In the genomic region with DNA sequence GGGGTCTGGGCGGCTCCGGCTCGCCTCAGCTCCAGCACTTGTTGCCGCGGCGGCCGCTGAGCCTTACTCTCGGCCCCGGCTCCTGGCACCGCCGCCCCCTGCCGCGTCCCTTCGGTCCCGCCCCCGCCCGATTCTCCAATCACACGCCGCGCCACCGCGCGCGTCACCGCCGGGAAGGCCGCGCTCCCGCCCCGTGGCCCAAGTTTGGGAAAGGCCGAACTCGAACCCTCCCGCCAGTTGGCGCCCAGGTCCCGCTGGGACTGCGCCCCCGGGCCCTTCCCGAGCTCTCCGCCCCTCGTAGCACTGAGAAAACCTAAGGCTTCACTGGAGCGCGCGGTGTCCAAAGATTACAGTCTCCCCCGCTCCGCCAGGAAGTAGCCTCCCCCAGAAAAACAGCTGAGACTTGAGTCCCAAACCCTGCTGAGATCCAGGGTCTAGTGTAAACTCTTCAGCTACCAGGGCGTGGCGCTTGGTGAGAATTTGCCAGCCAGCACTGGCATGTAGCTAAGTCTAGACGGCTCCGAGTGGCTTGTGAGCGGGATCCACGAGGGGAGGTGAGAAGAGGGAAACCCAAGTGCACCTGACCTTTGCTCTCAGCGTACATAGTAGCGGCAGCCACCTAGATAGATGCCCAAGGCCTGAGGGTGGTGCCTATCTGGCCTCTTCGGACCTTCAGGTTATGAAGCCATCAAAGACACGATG, we compare ENCODE assay signal across 8 mouse cellular contexts. TPM values are rescaled to one million over a fixed set of nuclear protein-coding genes. Genes with fewer than 3 reads are reported as not detected.
A peak's percentile ranks its signal among the peaks of the same experiment; 100 is the strongest.
DNase-seq lines count a peak whose midpoint lies in the region; ATAC-seq lines count a peak whose summit lies in the region.

No protein-coding gene starts in this region.

- no peaks in the 10 kb centered on the region for H3K36me3 ChIP-seq in forebrain, embryonic 11.5 days (ENCODE audit: control insufficient read depth, insufficient read depth, low read length)
- H3K36me3 ChIP-seq in heart, embryonic 16.5 days (ENCODE audit: control insufficient read depth, insufficient read depth): no peaks in the 10 kb centered on the region
- H3K36me3 ChIP-seq in neural tube, embryonic 14.5 days (ENCODE audit: control insufficient read depth, insufficient read depth, low read length): no peaks in the 10 kb centered on the region

- H3K27ac ChIP-seq in forebrain, embryonic 11.5 days (ENCODE audit: low read depth, low read length): no peak overlapping the region
- H3K27ac ChIP-seq in heart, embryonic 16.5 days (ENCODE audit: low read length): peak overlapping the region; percentile 87
- H3K27ac ChIP-seq in neural tube, embryonic 14.5 days (ENCODE audit: low read depth, low read length): no peak overlapping the region

- ATAC-seq in forebrain, embryonic 11.5 days (replicated peaks; ENCODE audit: low FRiP score): peak; percentile 90
- ATAC-seq in heart, embryonic 16.5 days (replicated peaks; ENCODE audit: extremely low read depth, insufficient read depth, low FRiP score): peak; percentile 93
- ATAC-seq in neural tube, embryonic 14.5 days (ENCODE audit: low read depth): peak; percentile 93

- H3K4me1 ChIP-seq in forebrain, embryonic 11.5 days (replicated peaks; ENCODE audit: control insufficient read depth, insufficient read depth, low read length): peaks cover 24% of the 10 kb centered on the region
- peaks cover 15% of the 10 kb centered on the region; the same call in 1 of the 2 replicates for H3K4me1 ChIP-seq in heart, embryonic 16.5 days (ENCODE audit: control insufficient read depth, insufficient read depth, low read length)
- H3K4me1 ChIP-seq in neural tube, embryonic 14.5 days (ENCODE audit: control insufficient read depth, insufficient read depth, low read length): peaks cover 15% of the 10 kb centered on the region

- H3K9me3 ChIP-seq in forebrain, embryonic 11.5 days (ENCODE audit: control insufficient read depth, low read length): no peaks in the 10 kb centered on the region
- H3K9me3 ChIP-seq in heart, embryonic 16.5 days (replicated peaks; ENCODE audit: control insufficient read depth, low read length): no peaks in the 10 kb centered on the region
- H3K9me3 ChIP-seq in neural tube, embryonic 14.5 days (ENCODE audit: control insufficient read depth, low read length): no peaks in the 10 kb centered on the region

- peak overlapping the region; percentile 65 for H3K9ac ChIP-seq in forebrain, embryonic 11.5 days (ENCODE audit: low read length)
- H3K9ac ChIP-seq in heart, embryonic 16.5 days (ENCODE audit: low read length): peak overlapping the region; percentile 80
- peak overlapping the region; percentile 54 for H3K9ac ChIP-seq in neural tube, embryonic 14.5 days (replicated peaks; ENCODE audit: low read depth, low read length)

- peak; percentile 90 for DNase-seq in CD4-positive, CD25-positive, alpha-beta regulatory T cell, adult 2 months (ENCODE audit: low read depth, low spot score)
- peak; percentile 87 to 88 for DNase-seq in adrenal gland, postnatal 4 days (ENCODE audit: low spot score in 2 of 2)
- DNase-seq in forebrain, embryonic 11.5 days (ENCODE audit: low spot score): peak; percentile 93
- DNase-seq in kidney, postnatal 36 days: peak; percentile 92 to 96
- DNase-seq in lung, adult 18-20 months: peak; percentile 90 to 91
- peak; percentile 91 for DNase-seq in testis, postnatal 10 days (ENCODE audit: low spot score)

- H3K4me2 ChIP-seq in forebrain, embryonic 11.5 days (ENCODE audit: low read depth, low read length, severe bottlenecking): peak overlapping the region; percentile 93
- H3K4me2 ChIP-seq in heart, embryonic 16.5 days (ENCODE audit: low read depth, low read length): peak overlapping the region; percentile 96
- peak overlapping the region; percentile 78 for H3K4me2 ChIP-seq in neural tube, embryonic 14.5 days (ENCODE audit: low read depth, low read length)

- peak overlapping the region; percentile 67 for H3K4me3 ChIP-seq in forebrain, embryonic 11.5 days (ENCODE audit: low read depth, low read length)
- H3K4me3 ChIP-seq in heart, embryonic 16.5 days (ENCODE audit: low read length): peak overlapping the region; percentile 90
- H3K4me3 ChIP-seq in neural tube, embryonic 14.5 days (ENCODE audit: low read depth, low read length): peak overlapping the region; percentile 66

- WGBS in forebrain, embryonic 11.5 days: 1% methylated on average over 54 of the region's 55 CpGs
- under 1% methylated on average over 55 of the region's 55 CpGs for WGBS in heart, embryonic 16.5 days
- under 1% methylated on average over 55 of the region's 55 CpGs for WGBS in neural tube, embryonic 14.5 days

- peaks cover 45% of the 10 kb centered on the region for H3K27me3 ChIP-seq in forebrain, embryonic 11.5 days (ENCODE audit: control insufficient read depth, insufficient read depth, low read length)
- H3K27me3 ChIP-seq in heart, embryonic 16.5 days (ENCODE audit: control insufficient read depth, insufficient read depth, low read length): no peaks in the 10 kb centered on the region; the same call in 1 of the 2 replicates
- H3K27me3 ChIP-seq in neural tube, embryonic 14.5 days (ENCODE audit: control insufficient read depth, insufficient read depth, low read length): peaks cover 35% of the 10 kb centered on the region

RNA-seq across cellular contexts. Expression of a gene that starts 1.0 kb away (rescaled TPM):
- 10 to 100 TPM; 52.7 to 60.0 TPM for total RNA-seq in adrenal gland, postnatal 4 days (2021)
- polyA plus RNA-seq in forebrain, embryonic 11.5 days (2014; fragmentation: Nextera tagmentation; extraction: Ambion mirVana): 2.4 and 2.8 TPM in 2 replicates
- 6.4 and 6.9 TPM in 2 replicates for polyA plus RNA-seq in heart, embryonic 16.5 days (2015; fragmentation: Nextera tagmentation; extraction: Ambion mirVana)
- 1.9 and 2.4 TPM in 2 replicates for polyA plus RNA-seq in neural tube, embryonic 14.5 days (2014; fragmentation: Nextera tagmentation; extraction: Ambion mirVana)
